Mouse (Mus musculus) lung, embryonic 16.5 days (tissue): ENCODE measurements around the gene Rpusd1. TPM values are rescaled to one million over a fixed set of nuclear protein-coding genes. Genes with fewer than 3 reads are reported as not detected.

Experiments
- ATAC-seq: fragments of 200-750 bp; cut with Nextera tagmentation; 2 replicates; pipeline ENCODE4 v1.8.0; 2017; ENCODE audit warnings: low read depth, mild to moderate bottlenecking, moderate library complexity
- H3K27ac ChIP-seq: fragments of 300-500 bp; sonication (generic); 2 replicates; pipeline ENCODE4 v1.5.1; 2014; ENCODE audit warnings: mild to moderate bottlenecking, control low read depth, low read length
- H3K27me3 ChIP-seq: fragments of 300-500 bp; sonication (generic); 2 replicates; pipeline ENCODE4 v1.6.1; 2014; ENCODE audit warnings: low read depth, low read length, mixed read lengths; ENCODE audit not compliant: control insufficient read depth, insufficient read depth
- H3K36me3 ChIP-seq: fragments of 300-500 bp; sonication (generic); 2 replicates; pipeline ENCODE4 v1.6.1; 2014; ENCODE audit warnings: low read length; ENCODE audit not compliant: control insufficient read depth, insufficient read depth
- H3K4me1 ChIP-seq: fragments of 300-500 bp; sonication (generic); replicated peaks from 2 replicates; pipeline ENCODE4 v1.6.1; 2014; ENCODE audit warnings: low read length, mixed read lengths; ENCODE audit not compliant: control insufficient read depth, insufficient read depth
- H3K4me2 ChIP-seq: fragments of 300-500 bp; sonication (generic); 2 replicates; pipeline ENCODE4 v1.6.1; 2014; ENCODE audit warnings: low read depth, low read length, control low read depth
- H3K4me3 ChIP-seq: fragments of 300-500 bp; sonication (generic); 2 replicates; pipeline ENCODE4 v1.5.1; 2014; ENCODE audit warnings: mild to moderate bottlenecking, low read length, control low read depth
- H3K9ac ChIP-seq: fragments of 300-500 bp; sonication (generic); 2 replicates; pipeline ENCODE4 v1.6.1; 2014; ENCODE audit warnings: low read length, control low read depth
- H3K9me3 ChIP-seq: fragments of 300-500 bp; sonication (generic); 2 replicates; pipeline ENCODE4 v1.6.1; 2016; ENCODE audit warnings: low read length; ENCODE audit not compliant: control insufficient read depth
- WGBS: fragments of 180-500 bp; shearing (Covaris S2); extraction: QIAGEN DNeasy Blood & Tissue Kit; methylation state at CpG from one replicate; pipeline ENCODE4 v1.1.7; 2014; 5-methylcytosine and 5-hydroxymethylcytosine counted together
- polyA plus RNA-seq: library from polyadenylated mRNA; unstranded; fragments of >200 nt; fragmentation: Nextera tagmentation; extraction: Ambion mirVana; gene quantifications from 2 replicates; pipeline ENCODE4 v1.2.1, GENCODE M21; 2015

The Rpusd1 gene
- polyA plus RNA-seq, 1 experiment from 2014 or later, result 25.0 TPM

DNA sequence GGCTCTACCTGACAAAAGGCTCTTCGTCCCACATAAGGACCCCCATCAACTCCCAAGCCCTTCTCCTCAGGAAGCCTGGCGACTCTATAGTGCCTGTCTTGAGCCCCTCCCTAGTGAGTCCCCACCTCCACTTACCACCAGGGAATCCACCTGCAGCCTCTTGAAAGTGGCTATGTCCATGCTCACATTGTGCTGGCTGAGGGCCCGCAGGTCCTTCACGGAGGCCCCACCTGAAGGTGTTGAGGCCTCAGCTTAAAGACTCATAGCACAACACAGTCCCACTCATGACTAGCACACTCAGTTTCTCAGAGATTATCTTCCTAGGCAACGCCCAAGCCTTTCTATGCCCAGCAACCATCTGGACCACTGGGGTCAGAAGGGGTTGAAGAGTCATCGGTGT, 21.8 kb downstream of the Rpusd1 start:
- Histone ChIP-seq H3K27me3 (no peaks in the 10 kb centered on the region), H3K4me2 (no peak overlapping the region), H3K4me1 (peaks cover 7% of the 10 kb centered on the region), H3K36me3 (no peaks in the 10 kb centered on the region), H3K27ac (no peak overlapping the region), H3K9me3 (no peaks in the 10 kb centered on the region), H3K9ac (no peak overlapping the region), H3K4me3 (no peak overlapping the region)
- ATAC-seq, result peak; percentile 58
- WGBS, result 64% methylated on average over 6 of the region's 6 CpGs

GRCm38 (mm10) chr17:25751446-25751845, 24.0 kb downstream of the Rpusd1 start:
- Histone ChIP-seq H3K4me2 (no peak overlapping the region), H3K27ac (peak overlapping the region; percentile 22; the same call in 1 of the 2 replicates)

DNA sequence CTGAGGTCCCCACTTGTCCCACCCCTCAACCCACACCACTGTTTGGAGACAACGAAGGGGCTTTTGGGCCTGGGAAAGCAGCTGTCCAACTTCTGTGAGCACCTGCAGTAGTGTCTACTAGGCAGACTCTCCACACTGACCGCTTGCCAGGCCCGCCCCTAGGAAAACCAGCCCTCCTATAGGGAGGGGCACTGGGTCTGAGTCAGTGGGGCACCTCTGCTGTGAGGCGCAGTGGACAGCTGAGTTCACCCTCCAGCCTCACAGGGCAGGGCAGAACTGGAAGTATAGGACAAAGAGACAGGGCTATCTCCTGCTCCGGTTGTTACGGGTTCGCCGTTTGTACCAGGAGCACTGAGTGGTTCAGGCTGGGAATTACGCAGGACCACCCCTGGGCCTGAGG, 26.8 kb downstream of the Rpusd1 start, which contains the start of gene Msln:
Gene Msln, minus strand, starts transcription at position 138 of the 400 bp plus-strand sequence.
- no peaks in the 10 kb centered on the region for H3K36me3 ChIP-seq
- ATAC-seq, result no peak
- no peak within 1 kb of the TSS for H3K4me2 ChIP-seq
- no peaks in the 10 kb centered on the region for H3K27me3 ChIP-seq
- H3K9me3 ChIP-seq, result no peaks in the 10 kb centered on the region
- H3K4me3 ChIP-seq, result no peak within 1 kb of the TSS
- H3K27ac ChIP-seq, result peak within 1 kb of the TSS; percentile 59
- 74% methylated on average over 9 of the region's 9 CpGs for WGBS
- H3K9ac ChIP-seq, result no peak within 1 kb of the TSS
- peaks cover 13% of the 10 kb centered on the region for H3K4me1 ChIP-seq

More at GRCm38 (mm10) chr17:25751446-25751845, 24.0 kb downstream of the Rpusd1 start:
- H3K9ac ChIP-seq, result 0 out of 2 replicates have a peak overlapping the region, but pooled peaks have one; percentile 24
- WGBS, result 8% methylated on average over 5 of the region's 5 CpGs
- no peaks in the 10 kb centered on the region for H3K27me3 ChIP-seq
- peak; percentile 41; the same call in 1 of the 2 replicates for ATAC-seq
- H3K36me3 ChIP-seq, result no peaks in the 10 kb centered on the region
- H3K9me3 ChIP-seq, result no peaks in the 10 kb centered on the region
- H3K4me1 ChIP-seq, result peaks cover 12% of the 10 kb centered on the region
- H3K4me3 ChIP-seq, result no peak overlapping the region

- H3K9me3 ChIP-seq, result no peaks in the 10 kb centered on the region
- ATAC-seq, result no peak
- H3K36me3 ChIP-seq, result no peaks in the 10 kb centered on the region
- peaks cover 13% of the 10 kb centered on the region for H3K4me1 ChIP-seq
- H3K4me2 ChIP-seq, result no peak overlapping the region
- peak overlapping the region; percentile 59 for H3K27ac ChIP-seq
- no peak overlapping the region for H3K4me3 ChIP-seq
- 63% methylated on average over 4 of the region's 4 CpGs for WGBS
- H3K27me3 ChIP-seq, result no peaks in the 10 kb centered on the region
- H3K9ac ChIP-seq, result no peak overlapping the region
Observed at GRCm38 (mm10) chr17:25755086-25755485, 27.6 kb downstream of the Rpusd1 start.

DNA sequence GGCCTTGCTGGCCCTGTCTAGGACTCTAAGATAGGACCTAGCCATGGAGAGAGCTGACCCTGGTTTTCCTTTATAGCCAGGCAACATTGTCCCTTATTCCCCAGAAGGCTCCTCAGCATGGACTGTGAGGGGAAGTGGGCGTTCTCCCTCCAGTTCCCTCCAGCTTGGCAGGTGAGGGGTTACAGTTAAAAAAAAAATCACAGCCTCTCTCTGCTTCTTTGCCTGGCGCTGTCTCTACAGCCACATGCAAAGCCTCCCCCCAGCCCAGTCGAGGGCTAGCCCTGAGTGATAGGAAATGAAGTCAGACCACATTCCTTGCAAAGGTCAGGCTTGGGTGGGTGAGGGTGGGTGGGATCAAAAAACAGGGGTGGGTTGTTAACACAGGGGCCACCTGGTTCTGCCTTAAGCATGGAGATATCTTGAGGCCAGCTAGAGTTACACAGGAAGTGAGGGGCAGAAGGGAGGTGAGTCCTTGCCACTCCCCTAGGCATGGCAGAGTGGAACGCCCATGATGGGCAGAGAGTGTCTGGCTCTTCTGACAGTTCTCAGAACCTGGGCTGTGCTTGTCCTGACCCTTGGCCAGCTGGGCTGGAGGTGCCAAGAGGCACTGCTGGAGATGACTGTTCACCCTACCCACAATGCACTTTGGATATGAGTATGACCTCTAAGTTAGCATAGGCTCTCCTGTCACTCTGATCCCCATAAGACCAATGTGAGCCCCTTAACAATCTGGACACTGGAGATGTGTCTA, 28.3 kb downstream of the Rpusd1 start:
- peak overlapping the region; percentile 86 for H3K27ac ChIP-seq
- H3K4me3 ChIP-seq, result no peak overlapping the region
- peak; percentile 67 for ATAC-seq
- no peaks in the 10 kb centered on the region for H3K36me3 ChIP-seq
- no peak overlapping the region for H3K4me2 ChIP-seq
- H3K27me3 ChIP-seq, result no peaks in the 10 kb centered on the region
- 12% methylated on average over 4 of the region's 4 CpGs for WGBS
- H3K4me1 ChIP-seq, result peaks cover 13% of the 10 kb centered on the region
- H3K9ac ChIP-seq, result peak overlapping the region; percentile 24; the same call in 1 of the 2 replicates
- H3K9me3 ChIP-seq, result no peaks in the 10 kb centered on the region

DNA sequence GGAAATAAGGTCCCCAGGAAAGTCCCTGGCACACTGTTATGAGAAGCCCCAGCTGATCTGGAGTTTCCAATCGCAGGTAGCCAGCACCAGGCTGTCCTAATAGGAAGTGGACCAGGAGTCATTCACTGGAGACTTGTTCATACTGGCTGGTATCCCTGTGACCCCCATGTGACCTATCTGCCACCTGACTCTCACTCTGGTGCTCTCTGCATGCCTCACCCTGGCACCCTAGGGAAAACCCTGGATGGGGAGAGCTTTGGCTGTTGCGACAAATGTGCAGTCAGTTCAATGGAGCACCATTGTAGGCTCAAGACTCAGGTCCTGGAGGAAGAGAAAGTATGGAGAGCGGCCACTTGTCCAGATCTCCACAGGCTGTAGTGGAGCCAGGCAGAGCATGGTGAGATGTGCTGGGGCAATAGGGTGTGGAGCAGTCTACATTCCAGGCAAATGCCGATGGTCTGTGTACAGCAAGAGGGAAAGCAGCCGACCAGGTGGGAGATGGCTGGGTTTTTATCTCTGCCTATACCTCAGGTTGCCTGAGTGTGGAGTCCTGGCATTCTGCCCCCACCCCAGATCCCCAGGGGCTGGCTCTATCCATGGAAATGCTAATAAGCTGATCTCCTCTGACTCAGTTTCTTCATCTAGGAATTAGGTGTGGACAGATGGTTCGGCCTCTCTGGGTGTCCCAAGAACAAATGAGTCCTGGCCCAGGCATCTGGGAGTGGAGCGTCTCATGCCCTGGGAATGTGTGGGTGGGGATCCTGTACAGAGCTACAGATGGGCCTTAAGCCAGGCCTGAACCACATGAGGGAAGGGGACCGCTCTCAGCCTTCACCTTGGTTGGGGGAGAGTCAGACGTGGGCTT, 29.1 kb downstream of the Rpusd1 start:
- H3K4me2 ChIP-seq, result no peak overlapping the region
- H3K36me3 ChIP-seq, result no peaks in the 10 kb centered on the region
- H3K9ac ChIP-seq, result no peak overlapping the region
- 55% methylated on average over 9 of the region's 9 CpGs for WGBS
- H3K4me1 ChIP-seq, result peaks cover 7% of the 10 kb centered on the region
- no peak overlapping the region for H3K4me3 ChIP-seq
- H3K9me3 ChIP-seq, result no peaks in the 10 kb centered on the region
- H3K27me3 ChIP-seq, result no peaks in the 10 kb centered on the region
- H3K27ac ChIP-seq, result peak overlapping the region; percentile 86
- ATAC-seq, result peak; percentile 72

DNA sequence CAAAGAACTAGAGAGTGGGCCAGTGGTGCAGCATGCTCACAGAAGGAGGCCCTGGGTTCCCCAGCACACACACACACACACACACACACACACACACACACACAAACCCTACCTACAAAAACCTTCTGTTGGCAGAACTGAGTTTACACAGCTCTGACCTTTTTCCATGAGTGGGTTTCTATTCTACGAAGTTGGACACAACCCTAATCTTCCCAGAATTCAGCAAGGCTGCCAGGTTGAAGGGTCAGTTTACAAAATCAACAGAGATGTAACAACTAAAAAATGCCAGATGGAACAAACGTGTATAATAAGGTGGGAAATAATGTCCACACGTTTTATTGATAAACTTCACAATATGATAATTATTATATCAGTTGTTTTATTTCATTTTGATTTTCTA, 30.2 kb downstream of the Rpusd1 start:
- Histone ChIP-seq H3K9me3 (no peaks in the 10 kb centered on the region), H3K4me3 (no peak overlapping the region), H3K4me1 (peaks cover 6% of the 10 kb centered on the region), H3K27ac (no peak overlapping the region), H3K36me3 (no peaks in the 10 kb centered on the region), H3K9ac (no peak overlapping the region), H3K27me3 (no peaks in the 10 kb centered on the region), H3K4me2 (no peak overlapping the region)
- WGBS, result 36% methylated on average over 3 of the region's 3 CpGs
- ATAC-seq, result no peak

DNA sequence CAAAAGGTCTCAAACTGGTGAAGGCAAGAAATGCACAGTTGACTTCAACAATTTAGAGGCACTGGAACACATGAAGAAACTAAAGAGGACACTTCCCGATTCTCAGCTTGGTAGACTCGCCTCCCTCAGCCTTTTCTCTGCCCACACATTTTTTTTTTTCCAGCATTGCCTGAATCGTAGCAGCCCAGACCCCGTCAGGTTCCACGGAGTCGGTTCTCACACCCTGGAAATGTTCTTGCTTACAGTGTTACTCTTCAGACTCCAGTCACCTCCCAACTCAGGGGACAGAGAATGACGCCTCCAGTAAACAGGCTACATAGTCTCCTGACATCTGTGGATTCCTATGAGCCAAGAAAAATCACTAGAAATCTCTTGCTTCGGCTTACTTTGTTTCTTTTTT, 32.7 kb downstream of the Rpusd1 start:
- Histone ChIP-seq H3K27me3 (no peaks in the 10 kb centered on the region), H3K9ac (no peak overlapping the region), H3K4me1 (peaks cover 6% of the 10 kb centered on the region), H3K4me3 (no peak overlapping the region), H3K36me3 (no peaks in the 10 kb centered on the region), H3K9me3 (no peaks in the 10 kb centered on the region), H3K4me2 (no peak overlapping the region), H3K27ac (no peak overlapping the region)
- WGBS, result 62% methylated on average over 8 of the region's 8 CpGs
- ATAC-seq, result no peak

- Histone ChIP-seq H3K4me3 (no peak overlapping the region), H3K4me1 (no peaks in the 10 kb centered on the region), H3K27me3 (no peaks in the 10 kb centered on the region), H3K9ac (no peak overlapping the region), H3K27ac (no peak overlapping the region), H3K36me3 (no peaks in the 10 kb centered on the region), H3K4me2 (no peak overlapping the region), H3K9me3 (no peaks in the 10 kb centered on the region)
- WGBS, result 21% methylated on average over 4 of the region's 4 CpGs
- no peak for ATAC-seq
Observed at GRCm38 (mm10) chr17:25761561-25761970, 34.1 kb downstream of the Rpusd1 start.
